Mouse (Mus musculus): ENCODE data around the gene Olfr913. TPM values are rescaled to one million over a fixed set of nuclear protein-coding genes. Genes with fewer than 3 reads are reported as not detected.

Gene Olfr913
- polyA plus RNA-seq (2016; fragmentation: Nextera tagmentation; extraction: Ambion mirVana) = not detected in 2 replicates

- H3K36me3 ChIP-seq (replicated peaks) = no peaks in the 10 kb centered on the region
- H3K27me3 ChIP-seq (ENCODE audit: poor library complexity, severe bottlenecking) = no peaks in the 10 kb centered on the region
- H3K4me1 ChIP-seq = no peaks in the 10 kb centered on the region
- H3K27ac ChIP-seq = no peak within 1 kb of the TSS
- H3K9me3 ChIP-seq = no peaks in the 10 kb centered on the region
- 73% methylated on average over 2 of the region's 2 CpGs for WGBS
- no peak for DNase-seq (ENCODE audit: extremely low spot score, low spot score)
- no peak within 1 kb of the TSS for H3K4me3 ChIP-seq
Observed at GRCm38 (mm10) chr9:38592459-38592858, at the start of gene Olfr913. Gene Olfr913 (plus strand): TSS chr9:38592759.

- Histone ChIP-seq H3K27me3 (ENCODE audit: poor library complexity, severe bottlenecking) (no peaks in the 10 kb centered on the region), H3K9me3 (no peaks in the 10 kb centered on the region), H3K4me3 (no peak within 1 kb of the TSS), H3K36me3 (replicated peaks) (no peaks in the 10 kb centered on the region), H3K27ac (no peak within 1 kb of the TSS), H3K4me1 (no peaks in the 10 kb centered on the region)
- WGBS = 86% methylated on average over 1 of the region's 1 CpGs
- no peak for DNase-seq (ENCODE audit: extremely low spot score, low spot score)
Observed at GRCm38 (mm10) chr9:38579878-38580277, 12.7 kb upstream of the Olfr913 start, which contains the start of gene Olfr912. Gene Olfr912 (plus strand): TSS chr9:38580178.

GRCm38 (mm10) chr9:38591056-38591455 lies 1.5 kb upstream of the Olfr913 start:
- H3K9me3 ChIP-seq = no peaks in the 10 kb centered on the region
- DNase-seq (ENCODE audit: extremely low spot score, low spot score) = no peak
- H3K27me3 ChIP-seq (ENCODE audit: poor library complexity, severe bottlenecking) = no peaks in the 10 kb centered on the region
- no peaks in the 10 kb centered on the region for H3K4me1 ChIP-seq
- 64% methylated on average over 1 of the region's 1 CpGs for WGBS
- no peak overlapping the region for H3K4me3 ChIP-seq
- no peak overlapping the region for H3K27ac ChIP-seq
- H3K36me3 ChIP-seq (replicated peaks) = no peaks in the 10 kb centered on the region

- H3K27ac ChIP-seq = no peak within 1 kb of the TSS
- no peaks in the 10 kb centered on the region for H3K9me3 ChIP-seq
- no peak within 1 kb of the TSS for H3K4me3 ChIP-seq
- WGBS = 79% methylated on average over 2 of the region's 2 CpGs
- no peak for DNase-seq (ENCODE audit: extremely low spot score, low spot score)
- no peaks in the 10 kb centered on the region for H3K27me3 ChIP-seq (ENCODE audit: poor library complexity, severe bottlenecking)
- H3K4me1 ChIP-seq = no peaks in the 10 kb centered on the region
- no peaks in the 10 kb centered on the region for H3K36me3 ChIP-seq (replicated peaks)
Observed at GRCm38 (mm10) chr9:38604802-38605201, 12.2 kb downstream of the Olfr913 start, which contains the start of gene Olfr914. Gene Olfr914 (plus strand): TSS chr9:38605102.

- no peak overlapping the region for H3K4me3 ChIP-seq
- DNase-seq (ENCODE audit: extremely low spot score, low spot score) = no peak
- H3K27ac ChIP-seq = no peak overlapping the region
- H3K9me3 ChIP-seq = peaks cover 8% of the 10 kb centered on the region
- no peaks in the 10 kb centered on the region for H3K27me3 ChIP-seq (ENCODE audit: poor library complexity, severe bottlenecking)
- H3K4me1 ChIP-seq = no peaks in the 10 kb centered on the region
- H3K36me3 ChIP-seq (replicated peaks) = no peaks in the 10 kb centered on the region
- 85% methylated on average over 4 of the region's 4 CpGs for WGBS
Observed at GRCm38 (mm10) chr9:38632406-38632805, 39.8 kb downstream of the Olfr913 start.

Other genes starting within 250 kb of the Olfr913 start
- gene Olfr898, start 244.3 kb upstream of the Olfr913 start, polyA plus RNA-seq (2016; fragmentation: Nextera tagmentation; extraction: Ambion mirVana) = not detected in 2 replicates
- gene Olfr250, start 225.9 kb upstream of the Olfr913 start, polyA plus RNA-seq (2016; fragmentation: Nextera tagmentation; extraction: Ambion mirVana) = not detected in 2 replicates
- not detected in 2 replicates for gene Olfr251, start 215.7 kb upstream of the Olfr913 start, polyA plus RNA-seq (2016; fragmentation: Nextera tagmentation; extraction: Ambion mirVana)
- not detected in 2 replicates for gene Olfr147, start 191.1 kb upstream of the Olfr913 start, polyA plus RNA-seq (2016; fragmentation: Nextera tagmentation; extraction: Ambion mirVana)
- gene Olfr901, start 163.3 kb upstream of the Olfr913 start, polyA plus RNA-seq (2016; fragmentation: Nextera tagmentation; extraction: Ambion mirVana) = not detected in 2 replicates
- not detected in 2 replicates for gene Olfr902, start 145.1 kb upstream of the Olfr913 start, polyA plus RNA-seq (2016; fragmentation: Nextera tagmentation; extraction: Ambion mirVana)
- gene Olfr904, start 129.6 kb upstream of the Olfr913 start, polyA plus RNA-seq (2016; fragmentation: Nextera tagmentation; extraction: Ambion mirVana) = not detected in 2 replicates
- not detected in 2 replicates for gene Olfr905, start 121.7 kb upstream of the Olfr913 start, polyA plus RNA-seq (2016; fragmentation: Nextera tagmentation; extraction: Ambion mirVana)
- gene Olfr906, start 105.7 kb upstream of the Olfr913 start, polyA plus RNA-seq (2016; fragmentation: Nextera tagmentation; extraction: Ambion mirVana) = not detected in 2 replicates
- gene Olfr907, start 97.0 kb upstream of the Olfr913 start, polyA plus RNA-seq (2016; fragmentation: Nextera tagmentation; extraction: Ambion mirVana) = not detected in 2 replicates
- not detected in 2 replicates for gene Olfr911-ps1, start 71.2 kb upstream of the Olfr913 start, polyA plus RNA-seq (2016; fragmentation: Nextera tagmentation; extraction: Ambion mirVana)
- gene Olfr910, start 54.9 kb upstream of the Olfr913 start, polyA plus RNA-seq (2016; fragmentation: Nextera tagmentation; extraction: Ambion mirVana) = not detected in 2 replicates
- gene Olfr912, start 12.6 kb upstream of the Olfr913 start, polyA plus RNA-seq (2016; fragmentation: Nextera tagmentation; extraction: Ambion mirVana) = not detected in 2 replicates
- gene Olfr914, start 12.3 kb downstream of the Olfr913 start, polyA plus RNA-seq (2016; fragmentation: Nextera tagmentation; extraction: Ambion mirVana) = not detected in 2 replicates
- not detected in 2 replicates for gene Olfr916, start 67.1 kb downstream of the Olfr913 start, polyA plus RNA-seq (2016; fragmentation: Nextera tagmentation; extraction: Ambion mirVana)
- not detected in 2 replicates for gene Olfr917, start 73.1 kb downstream of the Olfr913 start, polyA plus RNA-seq (2016; fragmentation: Nextera tagmentation; extraction: Ambion mirVana)
- gene Olfr918, start 81.8 kb downstream of the Olfr913 start, polyA plus RNA-seq (2016; fragmentation: Nextera tagmentation; extraction: Ambion mirVana) = not detected in 2 replicates
- not detected in 2 replicates for gene Olfr919, start 110.9 kb downstream of the Olfr913 start, polyA plus RNA-seq (2016; fragmentation: Nextera tagmentation; extraction: Ambion mirVana)
- 5.0 and 5.1 TPM in 2 replicates for gene Vwa5a, start 125.5 kb downstream of the Olfr913 start, polyA plus RNA-seq (2016; fragmentation: Nextera tagmentation; extraction: Ambion mirVana)
- gene Olfr920, start 159.5 kb downstream of the Olfr913 start, polyA plus RNA-seq (2016; fragmentation: Nextera tagmentation; extraction: Ambion mirVana) = not detected in 2 replicates
- gene Olfr921, start 180.3 kb downstream of the Olfr913 start, polyA plus RNA-seq (2016; fragmentation: Nextera tagmentation; extraction: Ambion mirVana) = not detected in 2 replicates
- gene Olfr922, start 221.9 kb downstream of the Olfr913 start, polyA plus RNA-seq (2016; fragmentation: Nextera tagmentation; extraction: Ambion mirVana) = not detected in 2 replicates
- gene Olfr923, start 233.8 kb downstream of the Olfr913 start, polyA plus RNA-seq (2016; fragmentation: Nextera tagmentation; extraction: Ambion mirVana) = not detected in 2 replicates

Measured in forebrain, embryonic 10.5 days (tissue).